Mouse (Mus musculus): ENCODE measurements at regions not wholly inside any gene's neighbourhood (a gene's known extent, or its start where the extent isn't known, plus 50 kb on each side); places are given as distances from the start of the nearest gene placed in this dataset.

DNA sequence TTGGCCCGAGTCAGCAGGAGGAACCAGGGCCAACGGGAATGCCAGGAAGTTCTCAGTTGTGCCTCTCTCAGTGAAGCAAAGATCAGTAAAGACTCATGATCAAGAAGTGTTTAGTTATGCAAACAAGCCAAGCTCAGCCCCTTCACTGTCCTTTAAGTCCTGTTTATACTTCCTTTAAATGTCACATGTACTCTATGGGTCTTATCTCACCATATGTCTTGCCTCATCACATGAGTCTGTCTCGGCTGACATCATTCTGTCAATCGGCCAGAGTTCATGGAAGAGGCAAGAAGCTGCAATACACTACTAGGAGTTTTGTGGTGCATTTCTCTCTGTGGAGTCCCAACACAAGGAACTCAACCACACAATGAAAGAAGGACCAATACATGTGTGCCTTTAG is 71.8 kb downstream of the Scp2d1 start:
- Histone ChIP-seq H3K9ac (replicated peaks; ENCODE audit: low read depth, low read length) (no peak overlapping the region), H3K27ac (ENCODE audit: low read depth, low read length) (no peak overlapping the region), H3K4me2 (ENCODE audit: low read depth, low read length) (no peak overlapping the region), H3K4me3 (ENCODE audit: low read depth, low read length) (no peak overlapping the region), H3K4me1 (ENCODE audit: control insufficient read depth, insufficient read depth, low read length) (no peaks in the 10 kb centered on the region), H3K9me3 (ENCODE audit: control insufficient read depth, low read length) (no peaks in the 10 kb centered on the region), H3K27me3 (ENCODE audit: control insufficient read depth, insufficient read depth, low read length) (no peaks in the 10 kb centered on the region), H3K36me3 (ENCODE audit: control insufficient read depth, insufficient read depth, low read length) (no peaks in the 10 kb centered on the region)
- ATAC-seq (ENCODE audit: low read depth) = no peak
- WGBS = 86% methylated on average over 4 of the region's 4 CpGs

DNA sequence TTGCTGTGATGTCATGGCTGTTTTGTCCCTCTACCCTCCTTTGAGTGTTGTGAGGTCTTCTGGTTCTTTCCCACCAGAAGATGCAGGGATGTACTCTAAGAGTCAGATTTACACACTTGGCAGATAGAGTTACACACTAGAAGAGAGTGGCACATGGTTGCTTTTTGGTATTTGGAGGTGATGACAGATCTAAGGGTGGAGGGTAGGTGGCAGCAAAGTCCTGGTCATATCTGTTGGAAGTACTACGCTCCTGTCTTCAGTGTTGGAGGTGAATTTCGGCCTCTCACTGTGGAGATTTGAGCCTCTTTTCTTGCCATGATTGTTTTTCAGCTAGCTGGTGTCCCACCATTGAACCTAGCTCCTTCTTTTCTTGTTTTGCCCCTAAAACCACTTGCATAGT is 73.0 kb downstream of the Scp2d1 start:
- Histone ChIP-seq H3K4me2 (ENCODE audit: low read depth, low read length) (no peak overlapping the region), H3K27me3 (ENCODE audit: control insufficient read depth, insufficient read depth, low read length) (no peaks in the 10 kb centered on the region), H3K4me1 (ENCODE audit: control insufficient read depth, insufficient read depth, low read length) (no peaks in the 10 kb centered on the region), H3K27ac (ENCODE audit: low read depth, low read length) (no peak overlapping the region), H3K9ac (replicated peaks; ENCODE audit: low read depth, low read length) (no peak overlapping the region), H3K36me3 (ENCODE audit: control insufficient read depth, insufficient read depth, low read length) (no peaks in the 10 kb centered on the region), H3K4me3 (ENCODE audit: low read depth, low read length) (no peak overlapping the region), H3K9me3 (ENCODE audit: control insufficient read depth, low read length) (no peaks in the 10 kb centered on the region)
- 88% methylated on average over 2 of the region's 2 CpGs for WGBS
- ATAC-seq (ENCODE audit: low read depth) = no peak

DNA sequence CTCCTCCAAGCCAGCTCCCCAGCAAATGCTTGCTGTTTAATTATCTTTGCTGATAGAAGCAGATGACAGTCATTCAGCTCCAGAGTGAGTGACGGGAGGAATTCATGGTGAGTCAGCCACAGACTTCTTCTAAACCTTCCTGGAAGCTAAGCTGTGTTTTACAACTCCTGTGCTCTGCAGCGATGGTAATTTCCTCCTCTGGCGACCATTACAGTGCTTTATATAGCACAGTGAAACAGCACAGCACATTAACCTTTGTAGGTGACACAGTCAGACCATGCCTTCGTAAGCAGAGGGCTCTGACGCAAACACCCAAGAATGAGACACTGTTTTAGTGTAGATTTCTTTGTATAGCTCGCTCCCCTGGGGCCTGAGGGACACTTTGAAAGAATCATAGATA is 83.3 kb downstream of the Scp2d1 start:
- H3K9ac ChIP-seq (replicated peaks; ENCODE audit: low read depth, low read length) = no peak overlapping the region
- 34% methylated on average over 6 of the region's 6 CpGs for WGBS
- peak; percentile 60; the same call in 1 of the 2 replicates for ATAC-seq (ENCODE audit: low read depth)

DNA sequence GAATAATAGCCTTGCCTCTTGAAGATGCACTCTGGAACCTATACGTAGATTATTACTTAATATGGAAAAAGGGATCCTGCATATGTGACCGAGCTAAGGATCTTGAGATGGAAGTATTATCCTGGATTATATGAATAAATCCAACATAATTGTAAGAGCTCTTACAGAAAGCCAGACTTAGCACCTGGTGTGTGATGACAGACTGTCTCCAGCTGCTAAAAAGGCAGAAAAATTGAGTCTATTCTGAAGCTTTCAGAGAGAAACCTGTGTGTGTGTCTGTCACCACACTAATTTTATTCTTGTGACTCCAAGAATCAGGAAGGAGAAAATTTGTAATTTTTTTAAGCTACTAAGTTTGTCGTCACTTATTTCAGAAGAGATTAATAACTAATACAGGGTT is 122.4 kb downstream of the Scp2d1 start:
- H3K9me3 ChIP-seq (ENCODE audit: control insufficient read depth, low read length) = no peaks in the 10 kb centered on the region
- no peak overlapping the region for H3K9ac ChIP-seq (replicated peaks; ENCODE audit: low read depth, low read length)
- no peaks in the 10 kb centered on the region for H3K36me3 ChIP-seq (ENCODE audit: control insufficient read depth, insufficient read depth, low read length)
- no peaks in the 10 kb centered on the region for H3K4me1 ChIP-seq (ENCODE audit: control insufficient read depth, insufficient read depth, low read length)
- no peak overlapping the region for H3K4me3 ChIP-seq (ENCODE audit: low read depth, low read length)
- no peak overlapping the region for H3K4me2 ChIP-seq (ENCODE audit: low read depth, low read length)
- no peaks in the 10 kb centered on the region for H3K27me3 ChIP-seq (ENCODE audit: control insufficient read depth, insufficient read depth, low read length)
- no peak overlapping the region for H3K27ac ChIP-seq (ENCODE audit: low read depth, low read length)
- 87% methylated on average over 3 of the region's 3 CpGs for WGBS
- ATAC-seq (ENCODE audit: low read depth) = no peak

More for the DNA sequence above, 83.3 kb downstream of the Scp2d1 start:
- Histone ChIP-seq H3K9me3 (ENCODE audit: control insufficient read depth, low read length) (no peaks in the 10 kb centered on the region), H3K4me2 (ENCODE audit: low read depth, low read length) (no peak overlapping the region), H3K4me1 (ENCODE audit: control insufficient read depth, insufficient read depth, low read length) (no peaks in the 10 kb centered on the region), H3K4me3 (ENCODE audit: low read depth, low read length) (no peak overlapping the region), H3K27ac (ENCODE audit: low read depth, low read length) (no peak overlapping the region), H3K36me3 (ENCODE audit: control insufficient read depth, insufficient read depth, low read length) (no peaks in the 10 kb centered on the region), H3K27me3 (ENCODE audit: control insufficient read depth, insufficient read depth, low read length) (no peaks in the 10 kb centered on the region)

GRCm38 (mm10) chr2:144946468-144946867 is 123.0 kb downstream of the Scp2d1 start:
- 98% methylated on average over 1 of the region's 1 CpGs for WGBS
- Histone ChIP-seq H3K4me1 (ENCODE audit: control insufficient read depth, insufficient read depth, low read length) (no peaks in the 10 kb centered on the region), H3K27me3 (ENCODE audit: control insufficient read depth, insufficient read depth, low read length) (no peaks in the 10 kb centered on the region), H3K9me3 (ENCODE audit: control insufficient read depth, low read length) (no peaks in the 10 kb centered on the region), H3K9ac (replicated peaks; ENCODE audit: low read depth, low read length) (no peak overlapping the region), H3K27ac (ENCODE audit: low read depth, low read length) (no peak overlapping the region), H3K4me2 (ENCODE audit: low read depth, low read length) (no peak overlapping the region), H3K4me3 (ENCODE audit: low read depth, low read length) (no peak overlapping the region), H3K36me3 (ENCODE audit: control insufficient read depth, insufficient read depth, low read length) (no peaks in the 10 kb centered on the region)
- ATAC-seq (ENCODE audit: low read depth) = no peak

GRCm38 (mm10) chr2:144949232-144949631 is 125.8 kb downstream of the Scp2d1 start:
- Histone ChIP-seq H3K4me1 (ENCODE audit: control insufficient read depth, insufficient read depth, low read length) (no peaks in the 10 kb centered on the region), H3K9ac (replicated peaks; ENCODE audit: low read depth, low read length) (no peak overlapping the region), H3K4me2 (ENCODE audit: low read depth, low read length) (no peak overlapping the region), H3K9me3 (ENCODE audit: control insufficient read depth, low read length) (no peaks in the 10 kb centered on the region), H3K27me3 (ENCODE audit: control insufficient read depth, insufficient read depth, low read length) (no peaks in the 10 kb centered on the region), H3K27ac (ENCODE audit: low read depth, low read length) (no peak overlapping the region), H3K36me3 (ENCODE audit: control insufficient read depth, insufficient read depth, low read length) (no peaks in the 10 kb centered on the region), H3K4me3 (ENCODE audit: low read depth, low read length) (no peak overlapping the region)
- ATAC-seq (ENCODE audit: low read depth) = no peak
- WGBS = 81% methylated on average over 2 of the region's 2 CpGs
